Mouse (Mus musculus) brain, embryonic 14.5 days (tissue): ENCODE results near the gene Creb5.

Source experiments
- CTCF ChIP-seq: fragments of 200-500 bp; IDR thresholded peaks from 2 replicates; pipeline ENCODE4 v1.5.1; 2012; ENCODE audit warnings: inconsistent platforms, mild to moderate bottlenecking, moderate library complexity, borderline replicate concordance; ENCODE audit not compliant: insufficient read depth, insufficient read length; ENCODE audit errors: extremely low read depth
- POLR2A ChIP-seq: fragments of 200-500 bp; IDR thresholded peaks from 2 replicates; pipeline ENCODE4 v1.6.1; 2012; ENCODE audit warnings: mild to moderate bottlenecking, inconsistent platforms, borderline replicate concordance; ENCODE audit not compliant: poor library complexity, insufficient read depth, insufficient read length, severe bottlenecking; ENCODE audit errors: extremely low read depth

DNA sequence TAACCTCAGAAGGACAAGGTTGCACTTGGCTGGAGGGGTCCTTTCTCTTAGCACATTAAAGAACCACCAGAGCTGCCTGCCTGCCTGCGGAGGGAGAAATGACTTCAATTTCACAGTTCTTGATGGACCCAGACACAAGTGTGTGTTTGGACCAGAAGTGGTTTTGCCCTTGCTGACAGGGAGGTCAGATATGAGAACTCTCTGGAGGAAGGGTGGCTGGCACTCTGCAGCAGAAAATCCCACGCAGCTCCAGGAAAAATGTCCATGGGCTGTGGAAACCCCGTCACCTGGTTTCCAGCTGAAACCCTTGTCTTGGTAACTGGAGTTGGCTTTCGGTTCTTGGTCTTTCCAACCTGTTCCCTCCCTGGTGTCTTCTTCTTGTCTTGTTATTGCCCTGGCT lies 285.4 kb downstream of the Creb5 start:
- TF ChIP-seq CTCF (no peak), POLR2A (no peak)
